Mouse (Mus musculus) frontal cortex, postnatal 14 days (tissue): ENCODE data around the gene Tepp.

ENCODE experiments used
- DNase-seq, 2 experiments: peaks; one replicate each; pipeline ENCODE4 v3.0.0; 2022; ENCODE audit warnings: low spot score in 2 of 2

Gene Tepp

DNA sequence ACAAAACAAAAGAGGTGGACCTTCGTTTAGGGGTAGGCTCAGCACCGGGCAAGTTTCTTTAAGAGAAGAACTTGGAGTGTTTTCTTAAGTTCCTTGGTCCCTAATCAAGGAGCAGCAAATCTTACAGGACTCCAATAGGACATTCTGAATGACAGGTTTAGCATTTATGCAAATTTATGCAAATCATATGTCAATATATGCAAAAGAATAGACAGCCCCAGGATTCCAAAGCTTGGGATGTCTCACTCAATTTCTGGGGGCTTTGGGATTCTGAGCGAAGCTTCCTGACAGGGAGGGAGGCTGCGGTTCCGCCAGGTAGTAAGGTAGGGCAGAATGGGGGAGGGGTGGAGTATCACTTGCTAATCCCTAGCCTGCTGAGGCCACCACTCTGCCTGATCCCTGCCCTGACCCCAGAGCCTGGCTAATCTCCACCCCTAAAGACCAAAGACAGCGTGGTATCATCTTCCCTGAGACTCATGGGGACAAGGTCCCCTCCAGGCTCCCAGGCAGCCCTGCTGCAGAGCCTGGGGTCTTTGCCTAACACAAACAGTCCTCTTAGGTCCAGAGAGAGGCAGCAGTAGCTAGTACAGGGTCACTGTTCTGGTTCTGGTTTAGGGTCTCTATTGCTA lies at the start of gene Tepp:
Gene Tepp, plus strand, starts transcription at position 225 of the 629 bp plus-strand sequence.
- no peak for DNase-seq

GRCm38 (mm10) chr8:95262181-95262580 lies 48.2 kb upstream of the Tepp start:
- DNase-seq = no peak

GRCm38 (mm10) chr8:95270501-95270900 lies 39.9 kb upstream of the Tepp start:
- no peak for DNase-seq

GRCm38 (mm10) chr8:95271841-95272240 lies 38.5 kb upstream of the Tepp start:
- no peak for DNase-seq

DNA sequence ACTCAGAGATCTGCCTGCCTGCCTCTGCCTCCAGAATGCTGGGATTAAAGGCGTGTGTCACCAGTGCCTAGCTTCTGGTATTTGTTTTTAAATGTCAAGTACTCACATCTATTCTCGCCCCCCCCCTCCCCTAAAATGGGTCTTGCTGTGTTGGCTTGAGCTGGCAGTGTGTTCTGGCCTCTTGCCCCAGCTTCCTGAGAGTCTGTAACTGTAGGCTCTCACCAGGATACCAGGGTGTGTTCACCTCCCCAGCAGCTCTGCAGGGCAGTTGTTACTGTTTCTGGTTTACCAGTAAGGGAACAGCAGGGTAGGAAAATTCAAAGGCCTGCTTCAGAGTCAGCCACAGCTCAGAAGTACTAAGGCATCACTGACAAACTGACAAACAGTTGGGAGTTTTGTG lies 37.5 kb upstream of the Tepp start:
- DNase-seq = no peak

DNA sequence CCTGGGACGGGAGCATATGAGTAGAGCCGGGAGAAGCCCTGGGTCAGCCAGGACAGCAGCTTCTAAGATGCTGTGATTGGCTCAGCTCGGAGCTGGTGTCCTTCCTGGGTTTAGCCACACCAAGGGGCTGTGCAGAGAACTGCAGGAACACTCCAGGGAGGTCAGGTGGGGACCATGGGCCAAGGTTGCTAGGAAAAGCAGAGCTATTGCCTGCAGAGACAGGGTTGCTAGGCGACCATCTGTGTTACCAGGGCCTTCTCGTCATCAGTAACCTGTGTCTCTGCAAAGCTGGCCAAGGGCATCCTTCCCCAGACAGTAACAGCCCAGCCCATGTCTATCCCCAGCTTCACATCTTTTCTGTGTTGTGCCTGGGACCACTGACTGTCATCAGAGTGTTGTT lies 28.9 kb upstream of the Tepp start:
- DNase-seq = peak; percentile 10 to 11

DNA sequence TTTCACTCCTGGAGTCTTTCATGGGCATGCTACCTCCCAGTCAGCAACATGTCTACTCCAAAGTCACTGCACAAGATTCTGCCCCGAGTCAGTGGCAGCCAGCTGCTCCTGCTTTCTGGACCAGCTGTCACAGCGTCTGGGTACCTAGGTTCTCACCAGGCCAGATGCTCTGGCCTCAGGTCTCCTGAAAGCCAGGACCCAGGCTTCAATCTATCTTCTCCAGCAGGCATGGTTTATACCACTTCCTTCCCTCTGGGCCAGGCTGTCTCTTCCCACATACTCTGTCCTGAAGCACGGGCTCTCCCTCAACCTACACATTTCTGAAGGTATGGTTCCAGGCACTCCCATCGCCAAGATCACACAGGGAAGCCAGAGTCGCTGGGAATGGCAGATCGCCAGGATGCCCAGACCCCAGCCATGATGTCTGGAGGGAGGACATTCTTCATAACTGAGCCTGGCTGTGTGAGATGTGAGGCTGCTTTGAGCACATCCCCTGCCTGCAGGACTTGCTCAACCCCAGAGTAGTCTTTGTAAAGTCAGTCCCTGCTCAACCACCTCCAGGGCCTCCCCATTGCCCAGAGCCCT lies 21.2 kb upstream of the Tepp start:
- no peak for DNase-seq

- no peak for DNase-seq
Observed at GRCm38 (mm10) chr8:95293172-95293571, 17.2 kb upstream of the Tepp start.

GRCm38 (mm10) chr8:95293891-95294290 lies 16.5 kb upstream of the Tepp start:
- DNase-seq = no peak

DNA sequence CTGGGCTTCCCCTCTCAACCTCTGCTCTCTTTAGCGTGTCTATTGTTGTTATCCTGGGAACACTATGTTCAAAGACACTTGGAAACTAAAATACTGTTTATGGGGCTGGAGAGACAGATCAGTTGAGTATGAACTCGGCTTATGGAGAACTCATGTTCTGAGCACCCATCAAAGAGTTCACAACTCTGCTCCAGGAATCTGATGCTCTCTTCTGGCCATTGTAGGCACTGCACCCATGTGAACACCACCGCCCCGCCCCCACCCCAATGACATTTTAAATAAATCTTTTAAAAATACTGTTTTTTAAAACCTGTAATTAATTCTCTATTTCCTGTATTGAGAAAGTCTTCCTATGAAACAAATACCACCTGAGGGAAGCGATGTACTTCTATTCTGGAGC lies 8.0 kb upstream of the Tepp start:
- DNase-seq = no peak

DNA sequence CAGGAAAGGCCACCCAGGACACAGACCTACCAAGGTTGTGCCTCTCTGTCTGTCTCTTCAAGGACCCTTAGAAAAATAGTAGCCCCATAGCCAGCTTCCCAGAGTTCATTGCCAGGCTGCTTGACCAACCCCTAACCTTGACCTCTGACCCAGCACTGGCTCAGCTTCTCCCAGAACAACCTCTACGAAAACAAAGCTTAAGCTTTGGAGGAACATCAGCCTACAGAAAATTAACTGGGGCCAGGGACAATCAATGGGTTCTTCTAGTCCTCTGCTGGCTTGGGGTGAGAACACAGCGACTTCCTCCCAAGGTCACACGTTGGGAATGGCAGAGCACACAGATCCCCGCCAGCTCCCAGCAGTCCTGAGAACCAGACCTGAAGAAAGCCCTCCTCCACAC lies 4.8 kb upstream of the Tepp start:
- DNase-seq = no peak

DNA sequence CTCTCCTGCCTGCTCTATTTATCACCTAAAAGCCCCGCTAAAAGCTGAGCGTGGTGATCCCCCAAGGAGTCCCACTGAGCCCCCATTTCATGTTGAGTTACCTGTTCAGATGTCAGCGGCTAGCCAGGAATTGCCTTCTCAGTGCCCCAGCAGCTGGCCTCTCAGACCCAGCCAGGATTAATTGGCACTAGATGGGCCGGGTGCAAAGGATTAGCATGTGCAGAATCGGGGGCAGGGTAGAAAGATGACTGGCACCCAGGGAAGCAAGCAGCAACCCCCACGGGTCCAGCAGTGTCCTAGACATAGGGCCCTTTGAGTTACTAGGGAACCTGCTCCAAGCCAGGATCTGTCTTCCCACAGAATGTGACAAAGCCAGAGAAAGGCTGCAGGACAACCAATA lies 3.9 kb upstream of the Tepp start, which contains the start of gene Cngb1:
Gene Cngb1, minus strand, starts transcription at position 155 of the 400 bp plus-strand sequence.
- DNase-seq = no peak

DNA sequence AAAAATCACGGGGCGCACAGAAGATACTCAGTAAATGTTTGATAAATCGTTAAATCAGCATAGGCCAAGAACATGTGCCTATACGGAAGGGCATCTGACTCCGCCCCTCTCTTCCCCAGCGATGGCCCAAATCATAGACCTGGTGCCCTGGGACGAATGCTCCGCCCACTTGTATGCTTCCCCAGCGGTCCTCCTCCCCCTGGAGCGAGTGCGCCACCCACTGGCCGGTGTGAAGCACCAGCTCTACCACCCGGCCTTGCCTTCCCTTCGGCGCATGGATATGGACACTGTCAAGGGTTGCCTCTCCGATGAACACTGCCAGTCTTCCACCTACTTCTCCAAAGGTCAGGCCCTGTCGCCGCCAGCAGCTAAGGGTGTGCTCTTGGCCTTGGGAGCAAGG lies 2.5 kb downstream of the Tepp start:
- no peak for DNase-seq

DNA sequence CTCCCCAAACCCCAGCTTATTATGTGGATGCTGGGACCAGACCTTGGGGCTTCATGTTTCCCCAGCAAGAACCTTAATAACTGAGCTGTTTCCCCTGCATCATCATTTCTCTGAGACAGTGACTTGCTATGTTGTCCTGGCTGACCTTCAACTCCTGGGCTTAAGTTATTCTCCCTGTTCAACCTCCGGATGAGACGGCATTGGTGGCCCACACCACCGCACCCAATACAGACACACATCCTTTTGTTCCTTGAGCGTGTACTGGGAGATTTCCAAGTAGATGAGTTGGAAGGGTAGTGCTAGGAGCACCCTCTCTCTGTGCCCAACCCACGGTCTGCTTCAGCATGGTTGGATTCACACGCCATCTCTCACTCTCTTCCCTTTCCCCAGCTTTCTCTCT lies 3.5 kb downstream of the Tepp start:
- no peak for DNase-seq

DNA sequence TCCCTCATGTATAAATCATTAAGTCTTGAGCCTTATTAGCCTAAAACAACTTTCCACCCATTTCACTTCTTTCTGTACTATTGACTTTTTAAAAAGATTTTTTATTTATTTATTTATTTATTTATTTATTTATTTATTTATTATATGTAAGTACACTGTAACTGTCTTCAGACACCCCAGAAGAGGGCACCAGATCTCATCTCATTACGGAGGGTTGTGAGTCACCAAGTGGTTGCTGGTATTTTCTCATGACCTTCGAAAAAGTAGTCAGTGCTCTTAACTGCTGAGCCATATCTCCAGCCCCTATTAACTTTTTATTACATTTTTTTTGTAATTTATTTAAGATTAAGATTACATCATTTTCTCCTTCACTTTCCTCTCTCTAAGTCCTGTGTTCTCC lies 4.3 kb downstream of the Tepp start:
- no peak for DNase-seq

- DNase-seq = no peak
Observed at GRCm38 (mm10) chr8:95315350-95315749, 5.0 kb downstream of the Tepp start.

- DNase-seq = peak in 1 of 2 experiments; percentile 35
Observed at GRCm38 (mm10) chr8:95320224-95321139, 10.1 kb downstream of the Tepp start.

DNA sequence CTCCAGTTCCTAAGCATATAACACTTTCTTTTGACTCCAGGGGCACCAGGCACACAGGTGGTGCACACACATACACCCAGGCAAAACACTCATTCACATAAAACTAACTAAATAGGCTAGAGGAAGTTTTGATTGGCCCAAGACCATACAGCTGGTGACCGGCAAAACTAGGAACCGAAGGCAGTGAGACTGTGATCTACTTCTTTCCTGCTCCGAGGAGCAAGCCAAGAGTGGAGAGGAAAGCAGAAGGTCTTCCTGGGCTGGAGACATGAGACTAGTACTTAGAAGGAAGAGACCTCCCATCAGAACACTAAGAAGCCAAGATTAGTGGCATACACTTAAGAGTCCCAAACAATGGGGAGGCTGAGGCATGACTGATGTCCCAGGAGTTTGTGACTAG lies 12.8 kb downstream of the Tepp start:
- DNase-seq = no peak

GRCm38 (mm10) chr8:95324646-95325045 lies 14.3 kb downstream of the Tepp start:
- no peak for DNase-seq

DNA sequence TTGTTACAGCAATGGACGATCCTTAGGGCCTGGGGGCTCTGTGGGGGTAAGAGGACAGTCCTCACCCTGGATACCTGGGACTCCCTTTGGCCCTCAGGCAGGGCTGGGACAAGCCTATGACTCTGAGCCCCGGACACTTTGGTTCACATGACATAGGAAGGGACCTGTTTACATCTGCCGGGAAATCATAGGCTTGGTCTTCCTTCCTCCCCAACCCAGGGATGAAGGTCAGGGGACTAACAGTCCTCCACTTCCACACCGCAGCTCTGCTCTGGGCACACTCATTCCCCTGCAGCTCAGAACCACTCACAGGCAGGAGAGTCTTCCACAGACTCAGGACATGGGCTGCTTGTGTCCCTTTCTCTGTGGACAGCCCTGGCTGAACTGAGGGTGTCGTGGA lies 16.5 kb downstream of the Tepp start:
- DNase-seq = no peak

- DNase-seq = no peak
Observed at GRCm38 (mm10) chr8:95327866-95328465, 17.6 kb downstream of the Tepp start.

DNA sequence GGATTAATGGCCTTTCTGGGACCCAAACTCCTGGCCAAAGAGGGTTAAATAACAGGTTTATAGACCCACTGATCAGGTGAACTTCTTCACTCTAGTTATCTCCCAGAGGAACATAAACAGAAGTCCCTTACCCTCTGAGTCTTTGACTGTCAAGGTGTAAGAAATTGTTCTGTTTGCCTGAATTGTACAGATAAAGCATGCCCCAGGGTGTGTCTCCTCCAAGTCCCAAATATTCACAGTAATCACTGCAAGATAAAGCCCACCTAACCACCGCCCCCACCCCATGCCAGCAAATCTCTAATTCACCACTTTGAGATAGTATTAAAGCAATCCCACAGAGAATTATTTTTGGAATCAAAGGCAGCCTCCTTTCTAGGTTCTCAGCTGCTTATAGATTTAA lies 20.0 kb downstream of the Tepp start:
- DNase-seq = no peak
